Mouse (Mus musculus) small intestine, adult 2 months (tissue): ENCODE data around the gene Itgb3. TPM values are rescaled to one million over a fixed set of nuclear protein-coding genes. Genes with fewer than 3 reads are reported as not detected.
A peak's percentile ranks its signal among the peaks of the same experiment; 100 is the strongest.

Experiments used
- H3K27ac ChIP-seq: fragments of 200-500 bp; 2 replicates; pipeline ENCODE4 v1.5.1; 2012; ENCODE audit warnings: low read depth, low read length, control low read depth, inconsistent platforms; ENCODE audit not compliant: insufficient read depth
- H3K27me3 ChIP-seq: fragments of 200-500 bp; 2 replicates; pipeline ENCODE4 v1.6.1; 2012; ENCODE audit warnings: mild to moderate bottlenecking, moderate library complexity, low read length, inconsistent platforms; ENCODE audit not compliant: control insufficient read depth, insufficient read depth
- H3K36me3 ChIP-seq: fragments of 200-500 bp; 2 replicates; pipeline ENCODE4 v1.6.1; 2012; ENCODE audit warnings: mild to moderate bottlenecking, low read length, control low read depth, inconsistent platforms; ENCODE audit not compliant: control insufficient read depth, insufficient read depth
- H3K4me1 ChIP-seq: fragments of 200-500 bp; 2 replicates; pipeline ENCODE4 v1.6.1; 2012; ENCODE audit warnings: low read length, inconsistent platforms, mixed read lengths; ENCODE audit not compliant: control insufficient read depth, insufficient read depth, insufficient read length
- H3K4me3 ChIP-seq: fragments of 200-500 bp; 2 replicates; pipeline ENCODE4 v1.5.1; 2012; ENCODE audit warnings: low read depth, mild to moderate bottlenecking, control low read depth, inconsistent platforms, low read length, moderate library complexity
- CTCF ChIP-seq: fragments of 200-500 bp; IDR thresholded peaks from 2 replicates; pipeline ENCODE4 v1.5.1; 2012; ENCODE audit warnings: low read depth, mild to moderate bottlenecking, control low read depth, inconsistent platforms, low read length, moderate library complexity, mixed read lengths; ENCODE audit not compliant: insufficient replicate concordance, insufficient read length; ENCODE audit errors: extremely low read depth
- POLR2A ChIP-seq: fragments of 200-500 bp; IDR thresholded peaks from 2 replicates; pipeline ENCODE4 v1.6.1; 2012; ENCODE audit warnings: low read depth, mild to moderate bottlenecking, control low read depth, inconsistent platforms, low read length, moderate library complexity
- WGBS: fragments of 180-500 bp; shearing (Covaris S2); methylation state at CpG from one replicate; pipeline ENCODE4 v1.1.7; 2018; 5-methylcytosine and 5-hydroxymethylcytosine counted together
- polyA plus RNA-seq: library from polyadenylated mRNA; depleted of rRNA; stranded (reverse); fragments of >200 nt; gene quantifications from 2 replicates; pipeline ENCODE4 v1.2.3, GENCODE M21; 2012

Gene Itgb3
- polyA plus RNA-seq, 1 experiment: 7.2 TPM

GRCm38 (mm10) chr11:104576772-104577612, 30.8 kb upstream of the Itgb3 start:
- Histone ChIP-seq H3K4me3 (no peak overlapping the region), H3K27ac (no peak overlapping the region), H3K4me1 (no peaks in the 10 kb centered on the region; the same call in 1 of the 2 replicates), H3K36me3 (no peaks in the 10 kb centered on the region), H3K27me3 (0 out of 2 replicates have a peak, but pooled peaks cover 3% of the 10 kb centered on the region)
- 69% methylated on average over 10 of the region's 10 CpGs for WGBS
- TF ChIP-seq POLR2A (no peak), CTCF (no peak)

- Histone ChIP-seq H3K4me1 (no peaks in the 10 kb centered on the region; the same call in 1 of the 2 replicates), H3K27ac (no peak overlapping the region), H3K36me3 (no peaks in the 10 kb centered on the region), H3K27me3 (no peaks in the 10 kb centered on the region), H3K4me3 (no peak overlapping the region)
- TF ChIP-seq POLR2A (no peak), CTCF (no peak)
- 32% methylated on average over 5 of the region's 5 CpGs for WGBS
These were observed 29.7 kb upstream of the Itgb3 start for GRCm38 (mm10) chr11:104578074-104578473.

- Histone ChIP-seq H3K4me1 (no peaks in the 10 kb centered on the region; the same call in 1 of the 2 replicates), H3K4me3 (no peak overlapping the region), H3K36me3 (no peaks in the 10 kb centered on the region), H3K27me3 (no peaks in the 10 kb centered on the region), H3K27ac (no peak overlapping the region)
- TF ChIP-seq POLR2A (no peak), CTCF (no peak)
- 86% methylated on average over 9 of the region's 9 CpGs for WGBS
These were observed 28.7 kb upstream of the Itgb3 start for GRCm38 (mm10) chr11:104579084-104579483.

- WGBS: 90% methylated on average over 8 of the region's 8 CpGs
- H3K4me1 ChIP-seq: no peaks in the 10 kb centered on the region; the same call in 1 of the 2 replicates
- TF ChIP-seq CTCF (no peak), POLR2A (no peak)
These were observed 28.2 kb upstream of the Itgb3 start for GRCm38 (mm10) chr11:104579575-104579974.

GRCm38 (mm10) chr11:104580091-104580490, 27.7 kb upstream of the Itgb3 start:
- TF ChIP-seq POLR2A: no peak
- TF ChIP-seq CTCF: no peak
- 65% methylated on average over 6 of the region's 6 CpGs for WGBS
- Histone ChIP-seq H3K4me1 (no peaks in the 10 kb centered on the region; the same call in 1 of the 2 replicates), H3K4me3 (no peak overlapping the region), H3K36me3 (no peaks in the 10 kb centered on the region), H3K27me3 (no peaks in the 10 kb centered on the region), H3K27ac (no peak overlapping the region)

More at GRCm38 (mm10) chr11:104579575-104579974, 28.2 kb upstream of the Itgb3 start:
- no peaks in the 10 kb centered on the region for H3K36me3 ChIP-seq
- no peak overlapping the region for H3K27ac ChIP-seq
- no peaks in the 10 kb centered on the region for H3K27me3 ChIP-seq
- H3K4me3 ChIP-seq: no peak overlapping the region

- Histone ChIP-seq H3K27ac (no peak overlapping the region), H3K4me3 (no peak overlapping the region), H3K4me1 (no peaks in the 10 kb centered on the region; the same call in 1 of the 2 replicates), H3K27me3 (no peaks in the 10 kb centered on the region), H3K36me3 (no peaks in the 10 kb centered on the region)
- TF ChIP-seq CTCF (no peak), POLR2A (no peak)
- WGBS: 77% methylated on average over 5 of the region's 5 CpGs
These were observed 27.2 kb upstream of the Itgb3 start for GRCm38 (mm10) chr11:104580606-104581005.

- Histone ChIP-seq H3K27ac (peak overlapping the region; percentile 66), H3K4me1 (no peaks in the 10 kb centered on the region; the same call in 1 of the 2 replicates), H3K36me3 (no peaks in the 10 kb centered on the region), H3K4me3 (no peak overlapping the region; the same call in 1 of the 2 replicates), H3K27me3 (no peaks in the 10 kb centered on the region)
- 46% methylated on average over 18 of the region's 18 CpGs for WGBS
- TF ChIP-seq CTCF (no peak), POLR2A (no peak)
These were observed 26.1 kb upstream of the Itgb3 start for GRCm38 (mm10) chr11:104581446-104582307.
